Mouse (Mus musculus): Measurements from ENCODE around the gene Lyz2.
"Not testable (repeated sequence)": the region's sequence is repeated elsewhere in the genome, so short reads cannot be mapped to it uniquely, and the experiment has no call there.

Lyz2 gene

GRCm38 (mm10) chr10:117284578-117285520, 2.7 kb upstream of the Lyz2 start:
- no peak for DNase-seq (ENCODE audit: low read depth)

- no peak for DNase-seq (ENCODE audit: low read depth)
Measured at GRCm38 (mm10) chr10:117283871-117284577, 1.9 kb upstream of the Lyz2 start.

DNA sequence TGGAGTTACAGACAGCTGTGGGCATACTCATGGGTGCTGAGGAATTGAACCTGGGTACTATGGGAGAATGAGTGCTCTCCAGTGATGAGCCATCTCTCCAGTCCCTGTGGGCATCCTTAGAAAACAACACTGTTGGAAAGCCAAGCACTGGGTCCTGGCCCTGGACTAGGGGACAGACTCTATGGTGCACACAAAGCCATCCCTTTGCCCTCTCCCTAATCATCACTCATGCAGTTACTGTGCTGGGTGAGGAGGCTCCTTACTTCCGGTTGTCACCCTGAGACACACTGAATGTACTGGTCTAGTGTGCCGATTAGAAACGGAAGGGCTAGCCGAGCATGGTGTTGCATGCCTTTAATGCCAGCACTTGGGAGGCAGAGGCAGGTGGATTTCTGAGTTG, 1.1 kb upstream of the Lyz2 start:
- DNase-seq (ENCODE audit: low read depth), result not testable (repeated sequence)

- no peak for DNase-seq (ENCODE audit: low read depth)
Measured at GRCm38 (mm10) chr10:117282551-117282950, 430 bp upstream of the Lyz2 start.

GRCm38 (mm10) chr10:117281381-117281920, 670 bp downstream of the Lyz2 start:
- no peak for DNase-seq (ENCODE audit: low read depth)

- DNase-seq (ENCODE audit: low read depth), result no peak
Measured at GRCm38 (mm10) chr10:117280000-117280399, 2.1 kb downstream of the Lyz2 start.

GRCm38 (mm10) chr10:117278510-117278909, 3.6 kb downstream of the Lyz2 start:
- not testable (repeated sequence) for DNase-seq (ENCODE audit: low read depth)

GRCm38 (mm10) chr10:117277779-117278178, 4.3 kb downstream of the Lyz2 start:
- not testable (repeated sequence) for DNase-seq (ENCODE audit: low read depth)

GRCm38 (mm10) chr10:117275681-117276369, 6.3 kb downstream of the Lyz2 start:
- no peak for DNase-seq (ENCODE audit: low read depth)

DNA sequence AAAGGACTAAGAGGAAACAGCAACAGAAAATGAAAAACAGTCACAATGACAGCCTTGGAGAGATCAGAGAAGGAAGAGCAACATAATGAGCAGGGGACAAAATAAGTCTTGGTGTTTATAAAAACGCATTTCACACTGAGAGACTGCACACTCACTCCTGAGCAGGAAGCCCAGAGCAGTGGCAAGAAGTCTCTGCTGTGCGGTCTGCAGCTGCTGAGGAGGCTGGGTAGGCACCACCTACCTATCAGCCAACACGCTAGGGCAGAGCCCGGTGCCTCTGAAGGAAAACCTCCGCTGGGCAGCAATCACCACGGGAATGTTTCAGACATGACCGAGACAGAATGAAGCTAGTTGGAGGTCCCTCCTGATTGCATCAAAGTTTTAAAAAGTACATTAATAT, 7.5 kb downstream of the Lyz2 start:
- not testable (repeated sequence) for DNase-seq (ENCODE audit: low read depth)

GRCm38 (mm10) chr10:117272023-117272422, 10.1 kb downstream of the Lyz2 start:
- DNase-seq (ENCODE audit: low read depth), result peak; percentile 22

GRCm38 (mm10) chr10:117259870-117260269, 22.3 kb downstream of the Lyz2 start:
- DNase-seq (ENCODE audit: low read depth), result no peak

DNA sequence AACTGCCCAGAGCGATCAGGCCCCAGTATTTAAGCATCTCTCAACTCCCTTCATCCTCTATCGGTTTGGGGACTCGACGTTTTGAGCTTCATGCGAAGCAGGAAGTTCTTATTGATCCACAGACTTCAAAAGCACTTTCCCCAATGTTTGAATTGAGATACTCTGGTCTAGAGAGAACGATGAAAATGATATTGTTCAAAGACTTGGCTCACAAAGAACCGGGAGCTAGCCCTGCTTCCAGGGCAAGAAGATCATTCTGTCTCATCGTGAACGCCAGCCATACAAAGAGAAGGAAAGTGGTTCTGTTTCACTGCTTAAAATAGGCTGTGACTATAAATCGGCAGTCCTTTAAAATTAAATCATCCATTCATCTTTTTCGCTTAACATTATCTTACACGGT, 43.5 kb downstream of the Lyz2 start, which contains the start of gene 9530003J23Rik:
Gene 9530003J23Rik, minus strand, starts transcription at position 101 of the 400 bp plus-strand sequence.
- DNase-seq (ENCODE audit: low read depth), result no peak

- DNase-seq (ENCODE audit: low read depth), result no peak
Measured at GRCm38 (mm10) chr10:117235866-117236265, 46.3 kb downstream of the Lyz2 start.

DNA sequence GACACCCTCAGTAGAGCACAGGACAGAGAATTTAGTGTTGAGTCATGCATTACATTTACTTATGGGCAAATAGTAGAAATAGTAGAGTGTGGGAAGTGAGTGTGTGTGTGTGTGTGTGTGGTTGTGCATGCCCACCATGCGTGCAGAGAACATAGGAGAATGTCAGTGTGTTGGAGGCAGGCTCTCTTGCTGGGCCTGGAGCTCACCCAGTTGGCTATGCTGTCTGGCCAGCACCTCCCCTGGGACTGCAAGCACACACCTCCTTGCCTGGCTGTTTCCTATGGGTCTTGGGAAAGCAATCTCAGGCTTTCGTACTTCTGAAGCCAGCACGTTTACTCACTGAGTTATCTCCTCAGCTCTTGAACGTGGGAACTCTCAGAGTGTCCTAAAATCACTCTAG, 47.3 kb downstream of the Lyz2 start:
- DNase-seq (ENCODE audit: low read depth), result no peak

GRCm38 (mm10) chr10:117229826-117230225, 52.3 kb downstream of the Lyz2 start:
- DNase-seq (ENCODE audit: low read depth), result no peak

All from induced T-regulatory cell, adult 2 months (primary cell).